Mouse (Mus musculus): ENCODE results near the gene Hsf3.
"Not testable (repeated sequence)": the region's sequence is repeated elsewhere in the genome, so short reads cannot be mapped to it uniquely, and the experiment has no call there.

The Hsf3 gene

DNA sequence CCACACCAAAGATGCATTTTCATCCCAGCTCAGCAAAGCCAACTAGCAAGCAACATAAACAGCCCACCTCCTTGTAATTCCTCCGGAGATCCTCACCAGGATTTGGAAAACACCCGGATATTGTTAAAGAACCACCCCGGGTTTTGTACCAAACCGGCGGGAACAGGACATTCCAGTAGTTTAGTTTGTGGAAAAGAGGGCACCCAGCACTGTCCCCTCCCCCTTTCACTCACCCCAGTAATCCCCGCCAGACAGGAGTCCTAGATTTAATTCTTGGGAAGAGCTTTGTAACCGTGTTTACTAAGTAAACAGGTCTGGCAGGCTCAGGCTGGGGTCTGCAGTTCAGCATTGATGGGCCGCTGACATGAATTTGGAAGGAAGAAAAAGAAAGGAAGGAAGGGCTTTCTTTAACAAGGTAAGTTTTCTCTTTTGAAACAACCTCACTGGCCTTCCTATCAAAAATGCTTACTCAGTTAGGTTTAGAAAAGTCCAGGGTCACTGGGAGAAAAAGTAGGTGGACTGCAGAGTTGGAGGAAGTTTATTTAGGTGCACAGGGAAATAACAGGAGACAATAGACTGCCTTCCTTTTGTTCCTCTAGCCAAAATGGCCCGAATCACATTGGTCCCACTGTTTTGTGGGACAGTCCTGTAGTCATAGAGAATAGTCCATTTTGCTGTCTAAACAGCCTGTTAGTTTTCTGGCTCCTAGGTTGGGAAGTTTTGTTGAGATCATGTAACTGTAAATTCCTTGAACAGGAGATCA lies at the start of gene Hsf3:
Gene Hsf3, minus strand, starts transcription at position 94 of the 763 bp plus-strand sequence.
- DNase-seq (ENCODE audit: low spot score in 2 of 2), result peak in 1 of 2 experiments; percentile 2

DNA sequence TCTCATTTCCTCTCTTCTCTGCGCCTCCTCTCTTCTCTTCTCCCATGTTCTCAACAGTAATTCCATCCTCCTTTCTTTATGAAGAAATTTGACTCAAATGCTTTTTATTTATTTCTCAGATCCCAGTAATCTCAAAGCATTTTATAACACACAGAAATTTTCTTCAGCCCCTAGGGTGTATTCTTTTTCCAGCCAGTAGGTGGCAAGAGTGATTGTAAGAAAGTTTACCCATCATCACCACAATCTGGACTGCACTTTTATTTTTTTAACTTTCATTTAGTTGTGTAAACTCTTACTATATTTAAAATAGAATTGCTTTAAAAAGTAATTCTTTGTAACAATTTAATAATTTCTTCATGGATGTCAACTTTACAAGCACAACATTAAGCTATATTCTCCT lies 45.5 kb upstream of the Hsf3 start:
- no peak for DNase-seq (ENCODE audit: low spot score in 2 of 2)

DNA sequence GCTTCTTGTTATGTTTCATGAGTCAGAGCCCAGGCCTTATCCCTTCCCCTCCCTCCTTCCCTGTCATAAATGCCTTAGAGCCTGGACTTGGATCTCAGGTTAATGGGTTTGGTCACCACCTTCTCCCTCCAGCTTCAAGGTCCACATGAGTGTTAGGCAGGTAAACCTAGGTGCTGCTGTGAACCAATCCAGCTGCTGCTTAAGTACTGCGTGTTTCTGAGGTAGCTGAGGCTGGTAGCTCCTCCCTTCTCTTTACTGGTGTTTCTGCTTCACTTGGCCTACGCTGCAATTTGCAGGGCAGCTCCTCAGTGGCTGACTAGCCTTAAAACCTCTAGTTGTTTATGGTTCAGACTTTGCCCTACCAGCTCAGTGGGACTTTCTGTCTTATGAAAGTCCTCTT lies 945 bp downstream of the Hsf3 start, which contains the start of gene Heph:
Gene Heph, plus strand, starts transcription at position 211 of the 400 bp plus-strand sequence.
- DNase-seq (ENCODE audit: low spot score in 2 of 2), result no peak

DNA sequence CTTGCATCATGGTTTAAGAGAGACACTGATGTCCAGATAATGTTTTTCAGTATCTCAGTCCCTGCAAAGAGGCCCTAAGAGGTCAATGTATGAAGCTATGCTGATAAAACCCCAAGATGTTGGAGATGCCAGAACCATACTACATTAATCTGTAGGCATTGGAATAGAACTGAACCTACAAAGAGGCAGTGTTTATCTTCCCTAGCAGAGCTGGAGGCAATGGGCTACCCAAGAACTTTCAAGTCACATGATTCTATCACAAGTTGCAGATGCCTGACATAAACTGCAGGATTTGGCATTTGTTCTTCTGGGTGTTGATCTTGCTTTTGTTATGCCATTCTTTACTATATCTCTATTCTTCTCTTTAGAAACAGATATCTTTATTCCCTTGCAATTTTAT lies 36.7 kb downstream of the Hsf3 start:
- no peak for DNase-seq (ENCODE audit: low spot score in 2 of 2)

DNA sequence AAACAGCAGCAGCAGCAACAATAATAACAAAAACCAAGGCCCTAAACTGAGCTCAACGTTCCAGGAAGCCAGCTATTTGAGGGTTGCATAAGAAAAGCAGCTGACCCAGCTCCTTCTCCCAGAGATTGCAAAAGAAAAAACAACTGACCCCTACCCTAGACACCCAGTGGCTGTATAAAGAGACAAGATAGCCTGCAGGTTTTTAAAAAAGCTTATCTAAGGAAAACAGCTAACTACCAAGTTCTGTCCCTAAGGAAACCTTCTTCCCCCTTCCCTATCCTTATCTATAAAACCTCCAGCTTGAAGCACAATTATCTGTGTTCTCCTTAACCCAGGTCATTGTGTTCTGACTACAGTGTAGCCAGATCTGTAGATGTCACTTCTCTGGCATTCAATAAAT lies 38.4 kb downstream of the Hsf3 start:
- no peak for DNase-seq (ENCODE audit: low spot score in 2 of 2)

DNA sequence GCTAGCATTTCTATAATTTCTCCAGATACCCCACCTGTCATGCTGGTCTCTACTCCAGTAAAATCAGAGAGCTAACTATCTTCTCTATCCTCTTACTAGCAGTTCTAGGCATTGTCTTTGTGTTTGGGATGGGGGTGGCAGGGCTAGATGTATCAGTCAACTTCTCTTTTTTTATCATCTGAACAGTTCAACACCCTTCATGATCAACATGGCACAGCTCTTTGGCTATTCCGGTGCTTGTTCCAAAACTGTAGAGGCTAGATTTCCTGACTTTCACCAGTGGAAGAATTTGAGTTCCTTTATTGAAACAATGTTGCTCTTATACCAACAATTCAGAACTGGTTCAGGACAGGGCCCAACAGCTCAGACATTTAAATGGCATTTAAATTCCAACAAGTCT lies 39.1 kb downstream of the Hsf3 start:
- DNase-seq (ENCODE audit: low spot score in 2 of 2), result no peak

DNA sequence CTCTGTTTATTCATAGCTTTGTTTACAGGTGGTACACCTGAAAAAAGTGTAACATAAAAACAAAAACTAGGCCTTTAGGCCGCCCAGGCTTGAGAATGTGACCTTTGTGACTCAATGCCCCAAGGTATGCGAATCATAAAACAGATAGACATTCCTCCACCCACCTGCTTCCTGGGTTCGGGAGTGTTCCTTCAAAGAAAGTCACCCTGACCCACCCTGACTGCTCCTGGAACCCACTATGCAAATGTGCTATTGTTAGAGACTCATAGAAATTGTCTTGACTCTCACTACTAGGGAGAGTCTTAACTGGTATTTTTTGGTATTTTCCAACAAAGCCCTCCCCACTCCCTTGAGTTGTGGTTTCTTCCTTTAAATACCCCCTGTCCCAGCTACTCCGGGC lies 40.7 kb downstream of the Hsf3 start:
- DNase-seq (ENCODE audit: low spot score in 2 of 2), result not testable (repeated sequence)

DNA sequence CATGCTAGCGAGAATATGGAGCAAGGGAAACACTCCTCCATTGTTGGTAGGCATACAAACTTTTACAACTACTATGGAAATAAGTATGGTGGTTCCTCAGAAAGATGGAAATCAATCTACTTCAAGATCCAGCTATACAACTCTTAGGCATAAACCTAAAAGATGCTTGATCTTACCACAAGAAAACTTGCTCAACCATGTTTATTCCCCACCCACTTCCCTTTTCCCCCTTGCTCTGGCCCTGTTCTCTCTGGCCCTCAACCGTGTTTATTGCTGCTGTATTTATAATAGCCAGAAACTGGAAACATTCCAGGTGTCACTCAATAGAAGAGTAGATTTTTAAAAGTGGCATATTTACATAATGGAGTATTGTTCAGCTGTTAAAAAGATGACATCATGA lies 117.0 kb downstream of the Hsf3 start:
- no peak for DNase-seq (ENCODE audit: low spot score in 2 of 2)

DNA sequence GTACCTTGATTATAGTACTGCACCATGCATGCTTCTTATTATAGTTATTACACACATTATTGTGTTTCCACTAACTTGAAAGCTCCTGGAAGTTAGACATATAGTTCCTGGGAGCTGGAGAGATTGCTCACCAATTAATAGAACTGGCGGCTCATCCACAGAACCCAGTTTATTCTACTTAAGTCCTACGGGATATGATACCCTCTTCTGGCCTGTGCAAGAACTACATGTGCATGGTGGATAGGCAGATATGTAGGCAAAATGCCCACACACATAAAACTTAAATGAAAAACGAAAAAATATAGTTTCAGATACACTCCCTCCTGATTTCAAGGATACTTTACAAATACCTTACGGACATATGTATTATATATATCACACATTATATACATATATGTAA lies 126.3 kb downstream of the Hsf3 start:
- DNase-seq (ENCODE audit: low spot score in 2 of 2), result no peak

DNA sequence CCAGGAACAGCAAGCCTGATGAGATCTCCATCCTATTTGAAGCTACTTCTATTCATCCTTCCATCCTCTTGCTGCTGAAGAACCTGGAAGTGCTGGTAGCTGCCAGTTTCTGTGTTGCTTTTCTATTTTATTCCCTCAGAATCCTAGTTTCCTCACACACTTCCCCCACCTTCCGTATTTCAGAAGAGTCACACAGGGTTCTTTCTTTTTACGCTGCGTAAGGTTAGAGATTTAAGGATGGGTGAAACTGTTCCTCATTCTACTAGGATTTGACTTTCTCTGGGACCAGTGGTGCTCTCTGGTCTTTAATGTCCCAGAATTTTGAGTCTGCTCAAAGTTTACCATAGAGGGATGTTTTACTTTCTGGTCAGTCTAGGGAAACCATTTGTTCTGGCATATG lies 162.8 kb downstream of the Hsf3 start, which contains the start of gene Vsig4:
Gene Vsig4, minus strand, starts transcription at position 101 of the 400 bp plus-strand sequence.
- no peak for DNase-seq (ENCODE audit: low spot score in 2 of 2)

DNA sequence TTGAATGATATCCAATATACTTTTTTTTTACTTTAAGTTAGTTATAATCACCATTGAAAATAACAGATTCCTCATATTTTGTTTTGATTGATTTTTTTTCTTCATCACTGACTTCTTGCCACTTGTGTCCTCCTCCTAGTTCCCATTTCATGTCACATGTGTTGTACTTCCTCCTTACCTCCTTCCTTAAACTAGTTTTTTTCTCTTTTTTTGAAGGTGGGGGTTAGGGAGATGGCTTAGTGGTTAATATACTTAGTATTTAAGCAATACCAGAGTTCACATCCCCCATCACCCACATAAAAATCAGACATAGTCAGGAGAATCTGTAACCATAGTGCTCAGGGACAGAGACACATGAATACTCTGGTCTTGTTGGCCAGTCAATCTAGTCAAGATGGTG lies 199.6 kb downstream of the Hsf3 start:
- no peak for DNase-seq (ENCODE audit: low spot score in 2 of 2)
